Mouse (Mus musculus) duodenum, adult 2 months (tissue): ENCODE measurements around the gene Rrh. TPM values are rescaled to one million over a fixed set of nuclear protein-coding genes. Genes with fewer than 3 reads are reported as not detected.

ENCODE experiments used
- polyA plus RNA-seq: library from polyadenylated mRNA; depleted of rRNA; stranded (reverse); fragments of >200 nt; gene quantifications from 2 replicates; pipeline ENCODE4 v1.2.3, GENCODE M21; 2012; ENCODE audit warnings: low replicate concordance; rRNA removed

Rrh gene
- not detected in 2 replicates for polyA plus RNA-seq

DNA sequence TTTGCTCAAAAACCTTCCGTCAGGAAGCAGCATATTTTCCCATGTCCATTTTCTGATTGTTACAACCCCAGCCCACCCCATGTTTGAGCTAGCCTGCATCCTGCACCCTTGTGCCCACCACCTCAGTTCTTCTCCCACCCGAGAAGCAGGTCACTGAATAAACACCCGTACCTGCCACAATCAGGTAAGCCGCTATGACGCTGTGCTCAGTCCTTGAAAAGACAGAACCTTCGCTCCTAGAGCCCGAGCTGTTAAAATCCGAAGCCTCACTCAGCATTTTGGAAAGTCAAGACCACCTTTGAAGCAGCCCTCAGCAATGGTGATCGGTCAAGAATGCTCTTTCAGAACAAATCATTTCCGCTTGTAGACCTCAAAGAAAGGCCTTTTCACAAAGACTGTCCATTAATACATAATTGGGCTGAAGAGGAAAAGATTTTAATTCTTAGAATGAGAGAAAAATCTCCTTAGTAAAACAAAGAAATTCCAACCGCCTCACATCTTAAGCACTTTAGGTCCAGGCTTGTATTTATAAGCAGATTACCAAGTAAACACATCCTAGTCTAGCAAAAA is at the start of gene Rrh:
Gene Rrh (minus strand): TSS at position 382 of the 570 bp plus-strand sequence.

DNA sequence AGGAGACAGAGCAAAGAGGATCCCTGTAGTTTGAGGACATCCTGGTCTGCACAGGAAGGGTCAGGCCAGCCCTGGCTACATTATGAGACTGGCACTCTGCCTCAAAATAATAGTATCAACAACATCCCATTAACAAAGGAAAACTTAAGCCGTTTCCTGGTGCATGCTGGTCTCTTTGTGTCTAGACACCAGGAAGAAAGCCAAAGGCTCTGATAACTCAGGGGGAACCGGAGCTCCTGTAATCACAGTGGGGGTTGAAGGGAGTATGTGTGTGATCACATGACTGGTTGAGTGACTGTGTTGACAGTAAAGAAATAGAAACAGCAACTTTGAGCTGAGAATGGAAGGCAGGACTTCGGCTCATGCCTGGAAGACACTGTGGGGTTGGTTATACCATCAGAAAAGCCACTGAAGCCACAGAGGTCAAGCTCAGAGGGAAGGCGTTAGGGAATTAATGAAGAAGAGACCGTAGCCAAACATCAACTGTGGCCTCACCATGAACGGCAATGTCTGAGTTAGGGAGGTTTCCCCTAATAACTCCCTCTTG is 13.1 kb upstream of the Rrh start, which contains the start of gene Cfi:
Gene Cfi (plus strand): TSS at position 497 of the 547 bp plus-strand sequence.

DNA sequence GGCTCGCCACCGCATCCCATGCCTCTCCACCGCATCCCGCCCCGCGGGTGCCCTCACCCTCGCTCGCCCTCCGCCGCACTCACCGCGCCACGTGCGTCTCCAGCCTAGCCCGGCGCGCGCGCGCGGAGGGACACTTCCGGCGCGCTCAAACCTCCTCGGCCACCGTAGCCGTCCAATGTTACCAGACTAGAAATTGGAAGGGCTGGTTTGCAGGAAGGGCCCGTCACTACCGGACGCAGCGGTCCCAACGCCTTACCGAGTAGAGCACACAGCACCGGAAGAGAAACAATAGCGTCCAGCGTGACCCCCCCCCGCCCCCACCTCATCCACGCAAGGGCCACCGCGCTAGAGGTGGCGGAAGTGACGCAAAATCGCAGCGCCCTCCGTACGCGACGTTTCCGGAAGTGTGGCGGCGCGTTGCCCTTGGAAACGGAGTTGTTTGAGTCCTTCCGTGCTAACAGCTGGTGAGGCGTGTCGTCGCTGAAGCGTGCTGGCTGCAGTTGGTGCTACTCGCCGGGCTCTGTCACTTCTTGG is 8.7 kb upstream of the Rrh start, which contains the start of gene Gar1:
Gene Gar1 (minus strand): TSS at position 362 of the 534 bp plus-strand sequence.

DNA sequence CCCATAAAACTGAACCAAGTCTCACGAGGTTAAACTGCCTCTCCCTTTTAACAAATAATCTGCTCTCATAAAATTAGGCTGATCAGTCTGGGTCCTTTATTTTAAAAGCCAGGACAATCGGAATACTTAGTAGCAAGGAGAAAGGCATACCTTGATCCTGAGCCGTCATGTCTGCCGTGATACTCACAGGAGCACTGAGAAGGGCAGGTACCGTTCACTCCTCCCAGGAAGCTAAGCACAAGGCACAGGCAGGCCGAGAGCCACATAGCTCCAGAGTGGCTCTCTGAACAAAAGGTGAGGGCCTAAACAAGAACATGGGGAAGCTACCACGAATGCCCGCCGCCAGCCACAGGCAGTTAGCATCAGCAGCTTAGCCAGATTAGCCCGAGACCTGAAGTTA is 18.6 kb downstream of the Rrh start, which contains the start of gene Lrit3:
Gene Lrit3 (minus strand): TSS at position 266 of the 400 bp plus-strand sequence.

DNA sequence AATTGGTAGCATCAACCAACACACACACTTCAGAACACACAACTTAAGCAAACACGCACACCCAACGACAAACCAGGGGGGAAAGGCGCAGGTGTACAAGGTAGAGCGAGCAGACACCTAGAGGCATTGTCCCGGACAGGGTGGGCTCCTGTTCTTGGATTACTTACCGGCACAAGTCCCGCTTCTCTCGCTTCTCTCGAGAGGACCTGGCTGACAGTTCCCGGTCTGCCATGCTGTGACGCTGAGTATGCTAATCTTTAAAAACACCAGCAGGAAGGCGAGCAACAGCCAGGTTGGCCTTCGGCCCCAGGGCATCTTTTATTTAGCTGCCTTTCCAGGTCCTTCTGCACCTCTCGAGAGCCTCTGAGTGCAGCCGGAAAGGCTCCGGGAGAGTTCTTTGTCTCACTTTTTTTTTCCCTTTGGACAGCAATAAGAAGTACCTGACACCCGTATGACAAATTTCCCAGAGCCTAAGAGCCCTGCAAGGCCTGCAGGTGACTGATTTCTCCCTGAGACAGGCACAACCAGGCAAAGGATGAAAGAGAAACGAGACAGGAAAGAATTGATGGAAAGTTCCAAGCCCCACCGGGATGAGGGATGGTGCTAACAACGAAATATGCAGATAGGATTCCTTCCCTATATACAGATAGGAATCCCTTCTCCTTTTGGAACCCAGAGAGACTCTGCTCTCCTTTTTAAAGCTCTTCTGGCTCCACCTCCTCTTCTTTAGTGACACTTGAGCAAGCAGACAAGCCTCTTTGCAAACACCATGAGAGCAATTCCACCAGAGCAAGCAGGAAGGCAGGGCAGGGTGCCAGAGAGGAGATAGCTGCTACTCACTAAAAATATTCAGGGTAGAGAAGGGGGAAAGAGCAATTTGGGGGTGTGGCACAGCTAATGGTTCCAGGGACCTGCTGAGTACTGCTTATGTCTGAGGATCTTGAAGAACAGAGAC is 67.5 kb downstream of the Rrh start, which contains the start of gene Egf:
Gene Egf (minus strand): TSS at position 667 of the 955 bp plus-strand sequence.

Other genes starting within 250 kb of the Rrh start
- 0.17 and 2.8 TPM in 2 replicates for gene Egf, start 67.3 kb downstream of the Rrh start, polyA plus RNA-seq
- 0.15 and 0.16 TPM in 2 replicates for gene Lrit3, start 18.6 kb downstream of the Rrh start, polyA plus RNA-seq
- 6.9 and 12.4 TPM in 2 replicates for gene Gar1, start 8.8 kb upstream of the Rrh start, polyA plus RNA-seq
- gene Cfi, start 13.3 kb upstream of the Rrh start, polyA plus RNA-seq, result 2.3 and 9.1 TPM in 2 replicates
- 45.3 and 45.4 TPM in 2 replicates for gene Pla2g12a, start 56.0 kb upstream of the Rrh start, polyA plus RNA-seq
- 163 and 236 TPM in 2 replicates for gene Casp6, start 78.8 kb upstream of the Rrh start, polyA plus RNA-seq
- gene Mcub, start 147.6 kb upstream of the Rrh start, polyA plus RNA-seq, result 1.1 and 2.0 TPM in 2 replicates
- 24.9 and 44.7 TPM in 2 replicates for gene Sec24b, start 239.0 kb upstream of the Rrh start, polyA plus RNA-seq